Mouse (Mus musculus): ENCODE data around the gene Gdf9.

DNA sequence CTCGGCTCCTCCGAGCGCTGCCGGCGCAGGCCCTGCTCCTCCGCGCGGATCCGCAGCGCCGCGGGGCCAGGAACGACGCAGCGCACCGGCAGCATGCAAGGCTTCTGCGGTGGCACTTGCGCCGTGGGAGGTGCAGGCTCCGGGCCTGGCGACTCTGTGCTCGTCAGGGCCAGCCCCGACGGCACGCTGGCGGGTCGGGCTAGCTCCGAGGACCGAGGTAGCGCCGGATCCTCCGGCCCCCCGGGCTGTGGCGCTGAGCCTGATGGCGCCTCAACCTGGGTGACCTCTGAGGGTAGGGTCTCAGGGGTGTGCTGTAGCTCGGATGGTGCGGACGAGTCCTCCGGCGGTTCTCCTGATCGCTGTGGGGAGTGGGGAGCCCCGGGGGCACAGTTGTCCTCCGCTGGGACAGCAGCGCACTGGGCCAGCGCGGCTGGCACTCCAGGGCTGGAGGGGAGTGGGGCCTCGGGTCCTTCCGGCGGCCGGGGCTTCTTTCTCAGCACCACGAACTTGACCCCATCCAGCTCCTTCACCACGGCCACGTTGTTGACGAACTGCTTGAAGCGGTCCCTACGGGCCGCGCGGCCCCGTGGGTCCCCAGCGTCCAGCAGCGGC, 48.5 kb downstream of the Gdf9 start:
- no peak for TF ChIP-seq CTCF (IDR thresholded peaks at IDR 0.05; ENCODE audit: control insufficient read depth, insufficient read depth, low read length)
- no peak for TF ChIP-seq POLR2A (IDR thresholded peaks at IDR 0.05; ENCODE audit: borderline replicate concordance, control insufficient read depth, low read depth, low read length)
